Mouse (Mus musculus): ENCODE measurements around the gene Gm21319. TPM values are rescaled to one million over a fixed set of nuclear protein-coding genes. Genes with fewer than 3 reads are reported as not detected.
"Not testable (repeated sequence)": the region's sequence is repeated elsewhere in the genome, so short reads cannot be mapped to it uniquely, and the experiment has no call there.

Gm21319 gene
- not detected in 2 replicates for polyA plus RNA-seq (2014; fragmentation: Nextera tagmentation; extraction: Ambion mirVana)

GRCm38 (mm10) chr12:87775655-87776054 is at the start of gene Gm21319:
TSS of gene Gm21319 (minus strand) at chr12:87775755.
- not testable (repeated sequence) for H3K4me3 ChIP-seq (replicated peaks; ENCODE audit: low read length); DNase-seq (ENCODE audit: low spot score); H3K9ac ChIP-seq; H3K9me3 ChIP-seq (ENCODE audit: control insufficient read depth, low read length); H3K27me3 ChIP-seq (ENCODE audit: control insufficient read depth, insufficient read depth, low read length); H3K27ac ChIP-seq; H3K4me1 ChIP-seq (replicated peaks; ENCODE audit: control insufficient read depth, insufficient read depth, low read length); H3K36me3 ChIP-seq (replicated peaks; ENCODE audit: control insufficient read depth, insufficient read depth); H3K4me2 ChIP-seq (replicated peaks); ATAC-seq (ENCODE audit: low FRiP score)
- 95% methylated on average over 4 of the region's 4 CpGs for WGBS

- H3K4me3 ChIP-seq (replicated peaks; ENCODE audit: low read length); H3K27ac ChIP-seq; H3K9me3 ChIP-seq (ENCODE audit: control insufficient read depth, low read length); H3K4me1 ChIP-seq (replicated peaks; ENCODE audit: control insufficient read depth, insufficient read depth, low read length); DNase-seq (ENCODE audit: low spot score); ATAC-seq (ENCODE audit: low FRiP score); H3K4me2 ChIP-seq (replicated peaks); H3K9ac ChIP-seq; H3K36me3 ChIP-seq (replicated peaks; ENCODE audit: control insufficient read depth, insufficient read depth); H3K27me3 ChIP-seq (ENCODE audit: control insufficient read depth, insufficient read depth, low read length): not testable (repeated sequence)
- 89% methylated on average over 4 of the region's 6 CpGs for WGBS
Observed at GRCm38 (mm10) chr12:87816277-87816676, 40.7 kb upstream of the Gm21319 start, which contains the start of gene BB287469. TSS of gene BB287469 (plus strand) at chr12:87816577.

- DNase-seq (ENCODE audit: low spot score); H3K4me3 ChIP-seq (replicated peaks; ENCODE audit: low read length); H3K4me1 ChIP-seq (replicated peaks; ENCODE audit: control insufficient read depth, insufficient read depth, low read length); H3K4me2 ChIP-seq (replicated peaks); H3K27me3 ChIP-seq (ENCODE audit: control insufficient read depth, insufficient read depth, low read length); H3K9me3 ChIP-seq (ENCODE audit: control insufficient read depth, low read length); H3K9ac ChIP-seq; ATAC-seq (ENCODE audit: low FRiP score); H3K27ac ChIP-seq; H3K36me3 ChIP-seq (replicated peaks; ENCODE audit: control insufficient read depth, insufficient read depth): not testable (repeated sequence)
- 94% methylated on average over 5 of the region's 5 CpGs for WGBS
Observed at GRCm38 (mm10) chr12:87797971-87798370, 22.4 kb upstream of the Gm21319 start.

GRCm38 (mm10) chr12:87795212-87795611 is 19.7 kb upstream of the Gm21319 start, which contains the start of gene Gm21936:
TSS of gene Gm21936 (plus strand) at chr12:87795512.
- not testable (repeated sequence) for H3K36me3 ChIP-seq (replicated peaks; ENCODE audit: control insufficient read depth, insufficient read depth); H3K27ac ChIP-seq; DNase-seq (ENCODE audit: low spot score); H3K4me3 ChIP-seq (replicated peaks; ENCODE audit: low read length); H3K27me3 ChIP-seq (ENCODE audit: control insufficient read depth, insufficient read depth, low read length); H3K4me2 ChIP-seq (replicated peaks); H3K9me3 ChIP-seq (ENCODE audit: control insufficient read depth, low read length); H3K9ac ChIP-seq; ATAC-seq (ENCODE audit: low FRiP score); H3K4me1 ChIP-seq (replicated peaks; ENCODE audit: control insufficient read depth, insufficient read depth, low read length)
- 100% methylated on average over 1 of the region's 1 CpGs for WGBS

Other genes starting within 250 kb of the Gm21319 start
- gene Oog1, start 173.1 kb downstream of the Gm21319 start, polyA plus RNA-seq (2014; fragmentation: Nextera tagmentation; extraction: Ambion mirVana) = not detected in 2 replicates
- not detected in 2 replicates for gene Gm4027, start 156.9 kb downstream of the Gm21319 start, polyA plus RNA-seq (2014; fragmentation: Nextera tagmentation; extraction: Ambion mirVana)
- not detected in 2 replicates for gene Gm16381, start 131.1 kb downstream of the Gm21319 start, polyA plus RNA-seq (2014; fragmentation: Nextera tagmentation; extraction: Ambion mirVana)
- not detected in 2 replicates for gene Gm21936, start 19.8 kb upstream of the Gm21319 start, polyA plus RNA-seq (2014; fragmentation: Nextera tagmentation; extraction: Ambion mirVana)
- gene BB287469, start 40.8 kb upstream of the Gm21319 start, polyA plus RNA-seq (2014; fragmentation: Nextera tagmentation; extraction: Ambion mirVana) = 0.13 TPM in 1 of 2 replicates, not detected in the other
- gene Gm2001, start 66.6 kb upstream of the Gm21319 start, polyA plus RNA-seq (2014; fragmentation: Nextera tagmentation; extraction: Ambion mirVana) = not detected in 2 replicates
- gene Gm2016, start 98.3 kb upstream of the Gm21319 start, polyA plus RNA-seq (2014; fragmentation: Nextera tagmentation; extraction: Ambion mirVana) = not detected in 2 replicates
- gene Gm2022, start 119.6 kb upstream of the Gm21319 start, polyA plus RNA-seq (2014; fragmentation: Nextera tagmentation; extraction: Ambion mirVana) = not detected in 2 replicates
- gene Gm2035, start 144.1 kb upstream of the Gm21319 start, polyA plus RNA-seq (2014; fragmentation: Nextera tagmentation; extraction: Ambion mirVana) = not detected in 2 replicates
- not detected in 2 replicates for gene Gm2042, start 178.3 kb upstream of the Gm21319 start, polyA plus RNA-seq (2014; fragmentation: Nextera tagmentation; extraction: Ambion mirVana)
- gene Gm2075, start 236.1 kb upstream of the Gm21319 start, polyA plus RNA-seq (2014; fragmentation: Nextera tagmentation; extraction: Ambion mirVana) = not detected in 2 replicates
- gene Gm6803, start 243.0 kb upstream of the Gm21319 start, polyA plus RNA-seq (2014; fragmentation: Nextera tagmentation; extraction: Ambion mirVana) = not detected in 2 replicates

Data from hindbrain, embryonic 14.5 days (tissue).